Mouse (Mus musculus): ENCODE data around the gene Gm7073. TPM values are rescaled to one million over a fixed set of nuclear protein-coding genes. Genes with fewer than 3 reads are reported as not detected.

The Gm7073 gene
- polyA plus RNA-seq (2012; rRNA removed): not detected in 2 replicates

GRCm38 (mm10) chrX:60539149-60539548 is at the start of gene Gm7073:
Gm7073 (minus strand) TSS chrX:60539249.
- DNase-seq (ENCODE audit: low read depth, low spot score): no peak

GRCm38 (mm10) chrX:60570539-60570938 is 31.5 kb upstream of the Gm7073 start:
- no peak for DNase-seq (ENCODE audit: low read depth, low spot score)
- 36% methylated on average over 1 of the region's 1 CpGs for WGBS

GRCm38 (mm10) chrX:60569047-60569446 is 30.0 kb upstream of the Gm7073 start:
- no peak for DNase-seq (ENCODE audit: low read depth, low spot score)

GRCm38 (mm10) chrX:60555242-60555641 is 16.2 kb upstream of the Gm7073 start:
- no peak for DNase-seq (ENCODE audit: low read depth, low spot score)
- 57% methylated on average over 4 of the region's 4 CpGs for WGBS

GRCm38 (mm10) chrX:60547444-60548304 is 8.6 kb upstream of the Gm7073 start:
- WGBS: 32% methylated on average over 91 of the region's 113 CpGs
- DNase-seq (ENCODE audit: low read depth, low spot score): no peak

- 23% methylated on average over 16 of the region's 16 CpGs for WGBS
- DNase-seq (ENCODE audit: low read depth, low spot score): no peak
Observed at GRCm38 (mm10) chrX:60547098-60547443, 8.0 kb upstream of the Gm7073 start.

GRCm38 (mm10) chrX:60545906-60546305 is 6.9 kb upstream of the Gm7073 start:
- 66% methylated on average over 3 of the region's 3 CpGs for WGBS
- DNase-seq (ENCODE audit: low read depth, low spot score): no peak

GRCm38 (mm10) chrX:60545444-60545843 is 6.4 kb upstream of the Gm7073 start:
- no peak for DNase-seq (ENCODE audit: low read depth, low spot score)
- 27% methylated on average over 1 of the region's 1 CpGs for WGBS

GRCm38 (mm10) chrX:60544098-60544497 is 5.0 kb upstream of the Gm7073 start:
- whole genome bisulfite sequencing: 47% methylated on average over 4 of the region's 4 CpGs

GRCm38 (mm10) chrX:60542901-60543300 is 3.9 kb upstream of the Gm7073 start:
- no peak for DNase-seq (ENCODE audit: low read depth, low spot score)
- 64% methylated on average over 1 of the region's 1 CpGs for WGBS

More at GRCm38 (mm10) chrX:60544098-60544497, 5.0 kb upstream of the Gm7073 start:
- no peak for DNase-seq (ENCODE audit: low read depth, low spot score)

- DNase-seq (ENCODE audit: low read depth, low spot score): no peak
Observed at GRCm38 (mm10) chrX:60503995-60504394, 35.1 kb downstream of the Gm7073 start.

- WGBS: 83% methylated on average over 1 of the region's 1 CpGs
- no peak for DNase-seq (ENCODE audit: low read depth, low spot score)
Observed at GRCm38 (mm10) chrX:60497750-60498149, 41.3 kb downstream of the Gm7073 start.

GRCm38 (mm10) chrX:60495308-60495707 is 43.7 kb downstream of the Gm7073 start:
- no peak for DNase-seq (ENCODE audit: low read depth, low spot score)

GRCm38 (mm10) chrX:60463786-60464185 is 75.3 kb downstream of the Gm7073 start:
- WGBS: 17% methylated on average over 2 of the region's 2 CpGs
- peak; percentile 1 for DNase-seq (ENCODE audit: low read depth, low spot score)

GRCm38 (mm10) chrX:60414563-60415111 is 124.4 kb downstream of the Gm7073 start:
- WGBS: 60% methylated on average over 4 of the region's 4 CpGs
- no peak for DNase-seq (ENCODE audit: low read depth, low spot score)

- peak; percentile 38 for DNase-seq (ENCODE audit: low read depth, low spot score)
Observed at GRCm38 (mm10) chrX:60405681-60406080, 133.4 kb downstream of the Gm7073 start.

GRCm38 (mm10) chrX:60404668-60405044 is 134.4 kb downstream of the Gm7073 start:
- 13% methylated on average over 17 of the region's 17 CpGs for WGBS
- peak; percentile 66 for DNase-seq (ENCODE audit: low read depth, low spot score)

More at GRCm38 (mm10) chrX:60405681-60406080, 133.4 kb downstream of the Gm7073 start:
- WGBS: 43% methylated on average over 4 of the region's 4 CpGs

- 26% methylated on average over 102 of the region's 126 CpGs for WGBS
- DNase-seq (ENCODE audit: low read depth, low spot score): no peak
Observed at GRCm38 (mm10) chrX:60403764-60404667, 135.0 kb downstream of the Gm7073 start.

- no peak for DNase-seq (ENCODE audit: low read depth, low spot score)
- WGBS: 21% methylated on average over 46 of the region's 46 CpGs
Observed at GRCm38 (mm10) chrX:60403062-60403763, 135.8 kb downstream of the Gm7073 start.

- 78% methylated on average over 4 of the region's 4 CpGs for WGBS
- no peak for DNase-seq (ENCODE audit: low read depth, low spot score)
Observed at GRCm38 (mm10) chrX:60394292-60394691, 144.8 kb downstream of the Gm7073 start.
